Mouse (Mus musculus): ENCODE measurements at regions not wholly inside any gene's neighbourhood (a gene's known extent, or its start where the extent isn't known, plus 50 kb on each side); places are given as distances from the start of the nearest gene placed in this dataset.

DNA sequence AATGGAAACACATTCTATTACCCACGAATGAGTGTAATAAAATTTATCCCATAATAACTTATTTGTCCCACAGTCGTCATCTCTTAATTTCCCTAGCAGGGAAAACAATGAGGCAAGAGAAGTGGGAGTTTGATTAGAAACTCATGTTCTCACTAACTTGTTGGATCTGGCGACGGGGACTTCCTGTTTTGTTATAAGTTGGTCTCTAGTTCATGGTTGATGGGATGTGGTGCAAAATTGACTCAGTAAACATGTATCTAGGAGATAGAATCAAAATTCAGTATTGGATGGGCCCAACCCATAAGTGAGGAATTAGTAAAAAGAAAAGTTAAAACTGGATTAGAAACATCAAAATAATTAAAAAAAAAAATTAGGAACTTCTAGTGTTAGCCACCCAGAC lies 227.5 kb downstream of the Gm5426 start:
- no peak for TF ChIP-seq MAFK (IDR thresholded peaks at IDR 0.05; ENCODE audit: insufficient read depth, low read depth, low read length)
- TF ChIP-seq ZC3H11A (IDR thresholded peaks at IDR 0.05; ENCODE audit: borderline replicate concordance, low read depth, low read length) = no peak

All from ES-E14 (cell line).